Mouse (Mus musculus): Measurements from ENCODE around the gene Tmem258. TPM values are rescaled to one million over a fixed set of nuclear protein-coding genes. Genes with fewer than 3 reads are reported as not detected.

The Tmem258 gene
- total RNA-seq, 2 experiments from 2014 or later: 246 to 442 TPM

Other genes with a start within 250 kb of the Tmem258 start
- 806 and 810 TPM in 2 replicates for gene Fth1, start 223.4 kb upstream of the Tmem258 start, total RNA-seq (2014; fragmentation: Nextera tagmentation)
- 350 and 359 TPM in 2 replicates for gene Fth1, start 223.4 kb upstream of the Tmem258 start, total RNA-seq (2017)
- gene Best1, start 202.4 kb upstream of the Tmem258 start, total RNA-seq (2014; fragmentation: Nextera tagmentation): not detected in 2 replicates
- gene Best1, start 202.4 kb upstream of the Tmem258 start, total RNA-seq (2017): 0.09 TPM in 1 of 2 replicates, not detected in the other
- 3.7 and 8.2 TPM in 2 replicates for gene Rab3il1, start 202.3 kb upstream of the Tmem258 start, total RNA-seq (2014; fragmentation: Nextera tagmentation)
- 1.9 and 2.8 TPM in 2 replicates for gene Rab3il1, start 202.3 kb upstream of the Tmem258 start, total RNA-seq (2017)
- 0.38 and 0.97 TPM in 2 replicates for gene Fads3, start 162.4 kb upstream of the Tmem258 start, total RNA-seq (2014; fragmentation: Nextera tagmentation)
- 0.22 and 1.4 TPM in 2 replicates for gene Fads3, start 162.4 kb upstream of the Tmem258 start, total RNA-seq (2017)
- 4.8 and 5.5 TPM in 2 replicates for gene Fads2, start 102.3 kb upstream of the Tmem258 start, total RNA-seq (2014; fragmentation: Nextera tagmentation)
- 3.7 and 5.4 TPM in 2 replicates for gene Fads2, start 102.3 kb upstream of the Tmem258 start, total RNA-seq (2017)
- 11.3 and 14.5 TPM in 2 replicates for gene Fads1, start 21.1 kb upstream of the Tmem258 start, total RNA-seq (2014; fragmentation: Nextera tagmentation)
- gene Fads1, start 21.1 kb upstream of the Tmem258 start, total RNA-seq (2017): 9.7 and 18.5 TPM in 2 replicates
- 82.9 and 89.7 TPM in 2 replicates for gene Fen1, start 155 bp downstream of the Tmem258 start, total RNA-seq (2014; fragmentation: Nextera tagmentation)
- 145 and 160 TPM in 2 replicates for gene Fen1, start 155 bp downstream of the Tmem258 start, total RNA-seq (2017)
- gene Myrf, start 36.7 kb downstream of the Tmem258 start, total RNA-seq (2014; fragmentation: Nextera tagmentation): not detected in 2 replicates
- gene Myrf, start 36.7 kb downstream of the Tmem258 start, total RNA-seq (2017): not detected in 2 replicates
- gene Dagla, start 100.9 kb downstream of the Tmem258 start, total RNA-seq (2014; fragmentation: Nextera tagmentation): 0.26 TPM in 1 of 2 replicates, not detected in the other
- gene Dagla, start 100.9 kb downstream of the Tmem258 start, total RNA-seq (2017): not detected in 2 replicates
- not detected in 2 replicates for gene Syt7, start 185.1 kb downstream of the Tmem258 start, total RNA-seq (2014; fragmentation: Nextera tagmentation)
- not detected in 2 replicates for gene Syt7, start 185.1 kb downstream of the Tmem258 start, total RNA-seq (2017)